Mouse (Mus musculus): ENCODE measurements around the gene Mroh2a. TPM values are rescaled to one million over a fixed set of nuclear protein-coding genes. Genes with fewer than 3 reads are reported as not detected.
A peak's percentile ranks its signal among the peaks of the same experiment; 100 is the strongest.

Gene Mroh2a
- polyA plus RNA-seq, 1 experiment from 2014 or later: 2.2 TPM

- Histone ChIP-seq H3K9me3 (peaks cover 57% of the 10 kb centered on the region), H3K4me2 (no peak overlapping the region), H3K27me3 (no peaks in the 10 kb centered on the region), H3K4me3 (no peak overlapping the region), H3K9ac (no peak overlapping the region), H3K27ac (no peak overlapping the region), H3K36me3 (no peaks in the 10 kb centered on the region), H3K4me1 (no peaks in the 10 kb centered on the region)
- 71% methylated on average over 4 of the region's 4 CpGs for WGBS
- ATAC-seq (ENCODE audit: insufficient number of reproducible peaks, low FRiP score, low TSS enrichment, low read depth): no peak
These were observed 13.8 kb downstream of the Mroh2a start for GRCm38 (mm10) chr1:88240579-88240978.

- Histone ChIP-seq H3K9me3 (peaks cover 63% of the 10 kb centered on the region), H3K4me3 (no peak overlapping the region), H3K9ac (no peak overlapping the region), H3K27ac (no peak overlapping the region), H3K36me3 (no peaks in the 10 kb centered on the region), H3K27me3 (no peaks in the 10 kb centered on the region), H3K4me1 (no peaks in the 10 kb centered on the region), H3K4me2 (no peak overlapping the region)
- 64% methylated on average over 5 of the region's 5 CpGs for WGBS
- ATAC-seq (ENCODE audit: insufficient number of reproducible peaks, low FRiP score, low TSS enrichment, low read depth): no peak
These were observed 17.1 kb downstream of the Mroh2a start for GRCm38 (mm10) chr1:88243861-88244260.

GRCm38 (mm10) chr1:88245881-88246280 is 19.1 kb downstream of the Mroh2a start:
- Histone ChIP-seq H3K9me3 (peaks cover 62% of the 10 kb centered on the region), H3K27me3 (no peaks in the 10 kb centered on the region), H3K9ac (no peak overlapping the region), H3K27ac (no peak overlapping the region), H3K4me1 (no peaks in the 10 kb centered on the region), H3K4me2 (no peak overlapping the region), H3K36me3 (no peaks in the 10 kb centered on the region), H3K4me3 (no peak overlapping the region)
- 78% methylated on average over 6 of the region's 6 CpGs for WGBS
- no peak for ATAC-seq (ENCODE audit: insufficient number of reproducible peaks, low FRiP score, low TSS enrichment, low read depth)

GRCm38 (mm10) chr1:88246386-88246785 is 19.6 kb downstream of the Mroh2a start:
- peaks cover 64% of the 10 kb centered on the region for H3K9me3 ChIP-seq
- no peak overlapping the region for H3K4me2 ChIP-seq
- H3K9ac ChIP-seq: no peak overlapping the region
- H3K27ac ChIP-seq: no peak overlapping the region
- no peaks in the 10 kb centered on the region for H3K27me3 ChIP-seq
- H3K4me3 ChIP-seq: no peak overlapping the region
- no peaks in the 10 kb centered on the region for H3K4me1 ChIP-seq
- 48% methylated on average over 6 of the region's 6 CpGs for WGBS
- H3K36me3 ChIP-seq: no peaks in the 10 kb centered on the region
- no peak for ATAC-seq (ENCODE audit: insufficient number of reproducible peaks, low FRiP score, low TSS enrichment, low read depth)

GRCm38 (mm10) chr1:88247660-88248059 is 20.9 kb downstream of the Mroh2a start:
- Histone ChIP-seq H3K9me3 (peaks cover 71% of the 10 kb centered on the region), H3K4me1 (no peaks in the 10 kb centered on the region), H3K9ac (no peak overlapping the region), H3K36me3 (no peaks in the 10 kb centered on the region), H3K27me3 (no peaks in the 10 kb centered on the region), H3K27ac (no peak overlapping the region), H3K4me3 (no peak overlapping the region), H3K4me2 (no peak overlapping the region)
- WGBS: 46% methylated on average over 2 of the region's 2 CpGs
- ATAC-seq (ENCODE audit: insufficient number of reproducible peaks, low FRiP score, low TSS enrichment, low read depth): no peak

- WGBS: 64% methylated on average over 4 of the region's 4 CpGs
These were observed 21.9 kb downstream of the Mroh2a start for GRCm38 (mm10) chr1:88248658-88249057.

GRCm38 (mm10) chr1:88249596-88249995 is 22.8 kb downstream of the Mroh2a start:
- WGBS: 77% methylated on average over 7 of the region's 7 CpGs
- peaks cover 66% of the 10 kb centered on the region for H3K9me3 ChIP-seq
- ATAC-seq (ENCODE audit: insufficient number of reproducible peaks, low FRiP score, low TSS enrichment, low read depth): no peak
- no peaks in the 10 kb centered on the region for H3K4me1 ChIP-seq
- H3K9ac ChIP-seq: no peak overlapping the region
- no peaks in the 10 kb centered on the region for H3K27me3 ChIP-seq
- H3K36me3 ChIP-seq: no peaks in the 10 kb centered on the region
- H3K27ac ChIP-seq: no peak overlapping the region
- no peak overlapping the region for H3K4me3 ChIP-seq
- H3K4me2 ChIP-seq: no peak overlapping the region

More at GRCm38 (mm10) chr1:88248658-88249057, 21.9 kb downstream of the Mroh2a start:
- H3K4me1 ChIP-seq: no peaks in the 10 kb centered on the region
- peaks cover 68% of the 10 kb centered on the region for H3K9me3 ChIP-seq
- H3K27ac ChIP-seq: no peak overlapping the region
- no peaks in the 10 kb centered on the region for H3K36me3 ChIP-seq
- no peaks in the 10 kb centered on the region for H3K27me3 ChIP-seq
- H3K4me2 ChIP-seq: no peak overlapping the region
- H3K9ac ChIP-seq: no peak overlapping the region
- H3K4me3 ChIP-seq: no peak overlapping the region
- 0 out of 2 replicates have a peak, but pooled peaks have one; percentile 3 for ATAC-seq (ENCODE audit: insufficient number of reproducible peaks, low FRiP score, low TSS enrichment, low read depth)

- Histone ChIP-seq H3K4me1 (no peaks in the 10 kb centered on the region), H3K9me3 (peaks cover 63% of the 10 kb centered on the region), H3K36me3 (no peaks in the 10 kb centered on the region), H3K27ac (no peak overlapping the region), H3K4me3 (no peak overlapping the region), H3K27me3 (no peaks in the 10 kb centered on the region), H3K4me2 (no peak overlapping the region), H3K9ac (no peak overlapping the region)
- 80% methylated on average over 5 of the region's 5 CpGs for WGBS
- ATAC-seq (ENCODE audit: insufficient number of reproducible peaks, low FRiP score, low TSS enrichment, low read depth): no peak
These were observed 23.2 kb downstream of the Mroh2a start for GRCm38 (mm10) chr1:88250023-88250422.

- no peaks in the 10 kb centered on the region for H3K27me3 ChIP-seq
- H3K9me3 ChIP-seq: peaks cover 44% of the 10 kb centered on the region
- no peak overlapping the region for H3K4me3 ChIP-seq
- no peak overlapping the region for H3K27ac ChIP-seq
- no peak overlapping the region for H3K4me2 ChIP-seq
- H3K4me1 ChIP-seq: no peaks in the 10 kb centered on the region; the same call in 1 of the 2 replicates
- no peaks in the 10 kb centered on the region for H3K36me3 ChIP-seq
- no peak overlapping the region for H3K9ac ChIP-seq
- ATAC-seq (ENCODE audit: insufficient number of reproducible peaks, low FRiP score, low TSS enrichment, low read depth): no peak; the same call in 1 of the 2 replicates
- 70% methylated on average over 8 of the region's 8 CpGs for WGBS
These were observed 26.3 kb downstream of the Mroh2a start for GRCm38 (mm10) chr1:88253106-88253505.

- Histone ChIP-seq H3K4me3 (no peak overlapping the region), H3K27me3 (no peaks in the 10 kb centered on the region), H3K4me1 (no peaks in the 10 kb centered on the region; the same call in 1 of the 2 replicates), H3K36me3 (no peaks in the 10 kb centered on the region), H3K4me2 (no peak overlapping the region), H3K9me3 (peaks cover 44% of the 10 kb centered on the region), H3K27ac (no peak overlapping the region), H3K9ac (no peak overlapping the region)
- ATAC-seq (ENCODE audit: insufficient number of reproducible peaks, low FRiP score, low TSS enrichment, low read depth): no peak
- 71% methylated on average over 6 of the region's 6 CpGs for WGBS
These were observed 26.8 kb downstream of the Mroh2a start for GRCm38 (mm10) chr1:88253540-88253939.

- 85% methylated on average over 12 of the region's 12 CpGs for WGBS
- ATAC-seq (ENCODE audit: insufficient number of reproducible peaks, low FRiP score, low TSS enrichment, low read depth): 0 out of 2 replicates have a peak, but pooled peaks have one; percentile 0
- Histone ChIP-seq H3K27ac (no peak overlapping the region), H3K27me3 (no peaks in the 10 kb centered on the region), H3K36me3 (peaks cover 9% of the 10 kb centered on the region), H3K4me1 (peaks cover 7% of the 10 kb centered on the region), H3K4me2 (no peak overlapping the region), H3K9me3 (peaks cover 32% of the 10 kb centered on the region), H3K4me3 (no peak overlapping the region), H3K9ac (no peak overlapping the region)
These were observed 28.1 kb downstream of the Mroh2a start for GRCm38 (mm10) chr1:88254793-88255465.

- no peak for ATAC-seq (ENCODE audit: insufficient number of reproducible peaks, low FRiP score, low TSS enrichment, low read depth)
- H3K9ac ChIP-seq: no peak overlapping the region
- no peak overlapping the region for H3K4me3 ChIP-seq
- H3K36me3 ChIP-seq: peaks cover 14% of the 10 kb centered on the region
- no peak overlapping the region for H3K4me2 ChIP-seq
- WGBS: 51% methylated on average over 2 of the region's 2 CpGs
- H3K27me3 ChIP-seq: no peaks in the 10 kb centered on the region
- peaks cover 28% of the 10 kb centered on the region for H3K9me3 ChIP-seq
- peaks cover 7% of the 10 kb centered on the region for H3K4me1 ChIP-seq
- H3K27ac ChIP-seq: no peak overlapping the region
These were observed 28.7 kb downstream of the Mroh2a start for GRCm38 (mm10) chr1:88255466-88255857.
